Mouse (Mus musculus) T-helper 2 cell (primary cell): ENCODE results near the gene Rpl13a.
"Not testable (repeated sequence)": the region's sequence is repeated elsewhere in the genome, so short reads cannot be mapped to it uniquely, and the experiment has no call there.

Source experiments
- in situ Hi-C: fragments of 300-600 bp; cut with MboI, MseI; formaldehyde crosslinking; loops from one replicate; pipeline ENCODE4 v1.15.1; 2025; ENCODE audit warnings: high pct_unique_total_duplicates

Gene Rpl13a

GRCm38 (mm10) chr7:45118336-45118735 lies 10.2 kb downstream of the Rpl13a start:
- in situ Hi-C loops = no loop called here

DNA sequence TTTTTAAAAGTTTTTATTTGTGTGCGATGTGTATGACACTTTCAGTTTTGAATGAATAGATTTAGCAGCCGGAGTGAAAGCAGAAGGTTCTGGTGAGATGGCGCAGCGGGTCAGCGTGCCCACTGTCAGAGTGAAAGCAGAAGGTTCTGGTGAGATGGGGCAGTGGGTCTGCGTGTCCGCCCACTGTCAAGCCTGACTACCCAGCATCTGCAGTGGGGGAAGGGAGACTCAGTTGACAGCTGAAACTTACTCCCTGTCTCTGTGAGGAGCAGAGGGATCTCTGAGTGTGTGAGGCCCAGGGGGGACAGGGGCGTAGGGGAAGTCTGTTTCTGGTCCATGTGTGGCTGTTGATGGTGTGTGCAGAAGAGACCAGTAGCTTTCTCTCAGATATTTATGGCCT lies 11.0 kb downstream of the Rpl13a start:
- in situ Hi-C loops = no loop called here

DNA sequence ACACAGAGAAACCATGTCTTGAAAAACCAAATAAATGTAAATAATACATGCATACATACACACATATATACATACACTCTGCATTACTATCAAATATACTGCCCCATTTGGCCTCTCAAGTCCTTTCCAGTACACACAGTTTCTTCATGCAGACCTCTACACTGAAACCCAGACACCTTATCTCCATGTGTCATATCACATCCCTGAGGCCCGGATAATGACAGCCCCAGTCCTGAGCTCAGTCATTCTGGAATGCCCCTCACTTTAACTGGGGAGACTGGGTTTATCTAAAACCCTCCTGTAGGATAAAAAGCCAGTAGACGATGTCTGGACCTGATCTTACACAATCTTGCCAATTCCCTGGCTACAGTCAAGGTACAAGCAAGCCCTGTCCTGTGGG lies 15.1 kb downstream of the Rpl13a start:
- in situ Hi-C loops = no loop called here

GRCm38 (mm10) chr7:45112529-45112928 lies 16.0 kb downstream of the Rpl13a start:
- in situ Hi-C loops = no loop called here

DNA sequence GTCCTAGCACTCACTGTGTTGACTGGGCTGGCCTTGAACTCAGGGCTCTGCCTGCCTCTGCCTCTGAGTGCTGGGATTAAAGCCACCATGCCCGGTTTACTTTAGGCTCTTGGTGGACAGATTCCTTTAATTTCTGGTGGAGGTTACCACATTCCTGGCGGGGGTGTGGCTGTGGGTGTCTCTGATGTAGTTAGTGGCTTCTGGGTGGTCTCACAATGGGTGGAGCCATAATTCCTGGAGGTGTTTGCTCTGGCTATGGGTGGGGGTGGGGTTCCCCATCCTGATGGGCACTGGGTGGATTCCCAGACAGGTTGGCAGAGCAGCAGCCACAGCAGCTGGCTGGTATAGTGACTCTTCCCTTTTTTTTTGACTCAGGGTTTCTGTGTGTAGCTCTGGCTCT lies 16.6 kb downstream of the Rpl13a start:
- in situ Hi-C loops = no loop called here

DNA sequence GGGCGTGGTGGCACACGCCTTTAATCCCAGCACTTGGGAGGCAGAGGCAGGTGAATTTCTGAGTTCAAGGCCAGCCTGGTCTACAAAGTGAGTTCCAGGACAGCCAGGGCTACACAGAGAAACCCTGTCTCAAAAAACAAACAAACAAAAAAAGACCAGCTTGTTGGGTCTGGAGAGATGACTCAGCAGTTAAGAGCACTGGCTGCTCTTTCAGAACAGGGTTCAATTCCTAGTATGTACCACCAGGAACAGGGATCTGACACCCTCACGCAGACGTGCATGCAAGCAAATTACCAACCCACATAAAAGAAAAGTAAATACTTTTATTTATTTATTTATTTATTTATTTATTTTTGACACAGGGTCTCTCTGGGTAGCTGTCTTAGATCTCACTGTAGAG lies 18.5 kb downstream of the Rpl13a start:
- in situ Hi-C loops = not testable (repeated sequence)

- in situ Hi-C loops = no loop called here
Observed at GRCm38 (mm10) chr7:45107052-45107645, 21.4 kb downstream of the Rpl13a start.

DNA sequence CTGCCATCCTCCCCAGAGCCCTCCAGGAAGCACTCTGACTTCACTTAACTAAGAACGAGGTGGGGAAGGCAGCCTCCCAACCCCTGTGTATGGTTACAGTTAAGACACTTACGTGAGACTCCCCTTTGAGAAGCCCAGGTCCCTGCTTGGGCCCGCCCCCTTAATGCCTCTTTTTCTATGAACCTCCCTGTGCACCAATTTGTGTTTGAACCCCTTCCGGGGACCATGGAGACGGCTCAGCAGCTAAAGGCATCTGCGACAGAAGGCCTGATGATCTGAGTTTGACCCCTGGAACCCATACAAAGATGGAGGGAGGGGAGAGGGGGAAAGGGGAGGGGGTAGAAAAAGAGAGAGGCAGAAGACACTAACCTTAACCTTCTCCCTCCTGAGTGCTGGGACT lies 22.1 kb downstream of the Rpl13a start:
- in situ Hi-C loops = no loop called here

- in situ Hi-C loops = no loop called here
Observed at GRCm38 (mm10) chr7:45105491-45105890, 23.1 kb downstream of the Rpl13a start.

- in situ Hi-C loops = no loop called here
Observed at GRCm38 (mm10) chr7:45104941-45105340, 23.6 kb downstream of the Rpl13a start.

DNA sequence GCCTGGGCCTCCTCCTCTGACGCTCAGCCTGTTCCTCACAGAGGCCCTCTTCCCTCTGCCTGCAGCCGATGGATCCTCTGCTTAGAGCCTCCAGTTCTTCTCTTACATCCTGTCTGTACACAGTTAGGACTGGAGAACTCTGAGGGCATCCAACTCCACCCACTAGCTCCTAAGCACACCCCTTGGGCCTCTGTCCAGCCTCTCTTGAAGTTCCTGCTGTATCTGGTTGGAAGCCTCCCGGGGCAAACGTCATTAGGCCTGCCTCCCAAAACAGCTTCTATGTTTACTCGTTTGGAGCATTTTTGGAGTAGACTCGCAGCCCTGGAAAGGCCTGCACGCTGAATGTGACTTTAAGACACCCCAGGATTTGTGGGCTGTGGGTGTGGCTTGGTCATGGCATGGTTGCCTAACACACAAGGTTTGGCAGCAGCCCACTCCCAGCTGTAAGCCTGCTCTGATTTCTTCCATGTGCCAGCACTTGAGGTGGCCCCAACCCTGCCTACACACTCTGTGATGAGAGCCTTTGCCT lies 24.8 kb downstream of the Rpl13a start, which contains the start of gene Fcgrt:
Fcgrt (minus strand) TSS at position 200 of the 529 bp plus-strand sequence.
- in situ Hi-C loops = no loop called here

DNA sequence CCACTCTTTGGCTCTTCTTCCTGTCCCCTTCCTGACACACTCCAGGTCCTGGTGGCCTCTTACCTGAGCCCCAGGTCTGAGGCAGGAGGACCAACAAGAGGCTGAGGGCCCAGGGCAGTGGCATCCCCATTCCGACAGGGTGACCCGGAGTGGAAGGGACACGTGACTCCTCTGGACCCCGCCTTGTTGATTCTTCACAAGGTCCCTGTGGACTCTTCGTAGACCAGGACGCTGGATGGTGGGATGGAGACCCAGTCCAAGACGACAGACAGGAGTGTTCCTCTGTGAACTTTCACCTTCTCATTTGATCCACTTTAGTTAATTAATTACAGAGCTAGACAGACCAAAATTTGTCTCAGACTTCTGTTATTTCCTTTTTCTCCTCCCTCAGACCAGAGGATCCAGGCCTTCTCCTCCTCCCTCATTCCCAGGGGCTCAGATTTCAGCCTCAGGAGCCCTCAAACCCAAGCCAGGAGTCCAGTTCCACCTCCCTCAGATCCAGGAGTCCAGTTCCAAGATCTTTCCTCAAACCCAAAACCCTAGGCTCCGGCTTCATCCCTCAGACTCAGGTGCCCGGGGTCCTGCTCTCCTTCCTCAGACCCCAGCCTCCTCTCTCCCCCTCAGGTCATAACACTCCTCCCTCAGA lies 25.5 kb downstream of the Rpl13a start:
- in situ Hi-C loops = no loop called here

- in situ Hi-C loops = no loop called here
Observed at GRCm38 (mm10) chr7:45102441-45102840, 26.1 kb downstream of the Rpl13a start.

DNA sequence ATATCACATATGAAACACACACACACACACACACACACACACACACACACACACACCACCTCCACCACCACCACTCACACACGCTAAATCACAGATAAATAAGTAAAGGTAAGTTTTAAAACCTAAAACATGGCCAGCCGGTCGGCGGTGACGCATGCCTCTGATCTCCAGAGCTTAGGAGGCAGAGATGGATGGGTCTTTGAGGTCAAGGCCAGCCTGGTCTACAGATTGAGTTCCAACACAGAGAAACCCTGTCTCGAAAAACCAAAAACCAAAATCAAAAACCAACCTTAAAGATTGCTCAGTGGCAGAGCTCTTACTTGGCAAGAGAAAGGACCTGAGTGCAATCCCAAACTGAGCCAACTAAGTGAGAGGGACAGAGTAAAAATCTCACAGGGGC lies 28.5 kb downstream of the Rpl13a start:
- in situ Hi-C loops = no loop called here

GRCm38 (mm10) chr7:45098541-45099240 lies 29.9 kb downstream of the Rpl13a start:
- in situ Hi-C loops = no loop called here

GRCm38 (mm10) chr7:45097479-45097878 lies 31.1 kb downstream of the Rpl13a start:
- in situ Hi-C loops = no loop called here

GRCm38 (mm10) chr7:45095965-45096364 lies 32.6 kb downstream of the Rpl13a start:
- in situ Hi-C loops = not testable (repeated sequence)

DNA sequence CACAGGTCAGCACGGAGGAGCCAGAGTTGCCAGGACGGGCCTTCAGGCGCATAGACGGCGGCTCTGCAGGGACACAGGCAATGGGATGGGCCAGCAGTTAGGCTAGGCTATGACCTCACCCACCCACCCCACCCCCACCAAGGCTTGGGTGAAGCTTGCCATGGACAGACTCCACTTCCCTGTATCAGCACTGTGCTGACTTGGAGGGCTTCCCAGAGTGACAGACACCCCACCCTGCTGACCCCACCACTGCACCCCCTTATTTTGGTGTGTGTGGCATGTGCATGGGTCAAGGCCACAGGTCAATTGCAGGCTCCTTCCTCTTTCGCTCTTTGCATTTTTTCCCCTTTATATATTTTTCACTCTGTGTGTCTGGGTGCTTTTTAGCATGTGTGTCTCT lies 33.2 kb downstream of the Rpl13a start:
- in situ Hi-C loops = no loop called here

- in situ Hi-C loops = no loop called here
Observed at GRCm38 (mm10) chr7:45094121-45094520, 34.4 kb downstream of the Rpl13a start.

DNA sequence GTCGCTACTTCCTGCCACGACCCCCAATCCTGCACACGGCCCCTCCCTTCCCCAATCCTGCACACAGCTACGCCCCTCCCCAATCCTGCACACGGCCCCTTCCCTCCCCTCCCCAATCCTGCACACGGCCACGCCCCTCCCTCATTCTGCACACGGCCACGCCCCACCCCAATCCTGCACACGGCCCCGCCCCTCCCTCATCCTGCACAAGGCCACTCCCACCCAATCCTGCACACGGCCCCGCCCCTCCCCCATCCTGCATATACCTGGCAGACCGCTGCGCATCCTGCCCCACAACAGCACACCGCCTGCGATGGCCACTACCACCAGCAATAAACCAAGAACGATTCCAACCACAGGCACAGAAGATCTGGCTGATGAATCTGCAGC lies 35.0 kb downstream of the Rpl13a start:
- in situ Hi-C loops = no loop called here

DNA sequence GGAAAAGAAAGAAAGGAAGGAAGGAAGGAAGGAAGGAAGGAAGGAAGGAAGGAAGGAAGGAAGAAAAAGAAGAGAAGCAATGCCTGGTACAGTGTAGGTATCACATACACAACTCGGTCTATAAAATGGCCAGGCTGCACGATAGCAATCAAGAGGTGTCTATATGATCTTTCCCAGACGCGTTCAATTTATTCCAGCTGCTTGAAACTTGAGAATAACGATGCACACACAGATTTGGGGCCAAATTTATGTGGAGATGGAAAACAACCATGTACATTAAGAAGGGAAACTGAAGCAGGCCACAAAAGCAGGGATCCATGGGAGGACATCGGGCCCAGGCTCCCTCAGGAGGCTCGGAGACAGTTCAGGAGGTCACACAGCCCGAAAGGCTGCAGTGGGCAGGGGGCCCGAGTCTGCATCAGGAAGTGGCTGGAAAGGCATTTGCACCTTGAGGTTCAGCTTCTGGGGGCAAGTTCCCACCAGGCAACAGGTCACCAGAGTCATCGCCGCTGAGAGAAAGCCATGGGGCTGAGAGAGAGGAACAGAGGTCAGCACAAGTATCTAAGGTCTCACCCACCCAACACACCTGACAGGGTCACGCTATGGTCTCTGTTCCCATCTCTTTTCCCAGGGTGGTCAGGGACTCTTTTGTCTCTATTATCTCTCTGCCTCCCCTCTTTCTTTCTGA lies 35.6 kb downstream of the Rpl13a start:
- in situ Hi-C loops = no loop called here

DNA sequence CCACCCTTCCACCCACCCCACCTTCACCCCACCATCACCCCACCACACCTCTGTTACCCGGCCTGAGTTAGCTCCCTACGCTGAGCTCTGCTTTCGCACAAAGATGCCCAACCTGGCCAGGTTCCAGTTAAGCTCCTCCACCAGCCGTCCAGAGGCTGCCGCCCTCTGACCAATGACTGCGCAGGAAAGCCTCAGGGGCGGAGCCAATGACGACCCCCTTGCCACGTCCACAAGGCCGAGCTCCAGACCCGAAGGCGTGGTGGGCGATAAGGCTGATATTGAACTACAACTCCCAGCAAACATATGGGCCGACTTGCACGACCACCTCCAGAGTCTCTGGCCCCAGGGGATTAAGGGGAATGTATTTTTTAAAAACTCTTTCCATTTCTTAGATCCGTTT lies 36.5 kb downstream of the Rpl13a start, which contains the start of gene Rcn3:
Rcn3 (minus strand) TSS at position 174 of the 400 bp plus-strand sequence.
- in situ Hi-C loops = no loop called here
